Mouse (Mus musculus): Measurements from ENCODE around the gene Grip1. TPM values are rescaled to one million over a fixed set of nuclear protein-coding genes. Genes with fewer than 3 reads are reported as not detected.

Grip1 gene
- polyA plus RNA-seq, 1 experiment from 2014 or later = 9.8 TPM

DNA sequence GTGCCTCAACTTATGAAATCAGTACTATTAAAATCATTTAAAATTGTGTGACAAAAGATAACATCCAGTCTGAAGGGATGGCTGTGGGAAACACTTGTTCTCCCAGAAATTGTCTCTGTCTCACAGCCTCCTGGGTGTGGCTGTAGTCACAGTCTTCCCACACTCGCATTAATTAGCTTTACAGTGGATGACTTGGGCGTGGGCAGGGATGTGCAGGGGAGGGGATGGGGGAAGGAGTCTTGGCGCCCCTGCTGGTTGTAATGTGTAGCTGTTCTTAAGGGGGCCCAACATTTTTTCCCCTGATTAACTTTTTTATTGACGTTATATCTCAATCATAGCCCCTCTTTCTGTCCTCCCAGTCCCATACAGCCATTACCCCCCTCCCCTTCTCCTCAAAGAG lies 360.5 kb downstream of the Grip1 start:
- 78% methylated on average over 4 of the region's 4 CpGs for WGBS
- H3K9ac ChIP-seq (ENCODE audit: low read length) = no peak overlapping the region
- no peak for ATAC-seq (replicated peaks; ENCODE audit: low FRiP score)
- no peak overlapping the region for H3K4me2 ChIP-seq (ENCODE audit: low read depth, low read length, severe bottlenecking)
- H3K9me3 ChIP-seq (ENCODE audit: control insufficient read depth, low read length) = no peaks in the 10 kb centered on the region
- H3K27ac ChIP-seq (ENCODE audit: low read depth, low read length) = no peak overlapping the region
- peaks cover 3% of the 10 kb centered on the region; the same call in 1 of the 2 replicates for H3K4me1 ChIP-seq (replicated peaks; ENCODE audit: control insufficient read depth, insufficient read depth, low read length)
- H3K27me3 ChIP-seq (ENCODE audit: control insufficient read depth, insufficient read depth, low read length) = no peaks in the 10 kb centered on the region
- no peak overlapping the region for H3K4me3 ChIP-seq (ENCODE audit: low read depth, low read length)
- no peaks in the 10 kb centered on the region for H3K36me3 ChIP-seq (ENCODE audit: control insufficient read depth, insufficient read depth, low read length)
- no peak for DNase-seq (ENCODE audit: low spot score)

DNA sequence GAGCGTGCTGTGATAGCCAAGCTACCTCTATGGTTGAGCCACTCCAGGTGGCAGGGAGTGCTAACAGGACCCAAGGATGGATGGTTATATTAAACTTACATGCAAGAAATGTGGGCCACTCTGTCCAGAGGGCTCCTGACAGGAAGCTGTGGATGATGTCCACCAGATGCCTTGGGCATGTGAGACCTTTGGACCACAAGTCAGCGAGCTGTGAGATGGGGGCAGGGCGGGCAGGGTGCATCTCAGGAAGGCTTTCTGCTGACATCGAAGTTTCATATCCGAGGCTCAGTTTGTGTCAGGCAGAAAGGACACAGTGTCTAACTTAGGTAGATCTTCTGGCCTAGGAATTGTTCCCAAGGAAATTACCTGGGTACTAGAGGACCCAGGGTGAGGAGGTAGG lies 362.4 kb downstream of the Grip1 start:
- Histone ChIP-seq H3K9ac (ENCODE audit: low read length) (no peak overlapping the region), H3K4me1 (replicated peaks; ENCODE audit: control insufficient read depth, insufficient read depth, low read length) (peaks cover 9% of the 10 kb centered on the region; the same call in 1 of the 2 replicates), H3K36me3 (ENCODE audit: control insufficient read depth, insufficient read depth, low read length) (no peaks in the 10 kb centered on the region), H3K27ac (ENCODE audit: low read depth, low read length) (no peak overlapping the region), H3K9me3 (ENCODE audit: control insufficient read depth, low read length) (no peaks in the 10 kb centered on the region), H3K27me3 (ENCODE audit: control insufficient read depth, insufficient read depth, low read length) (no peaks in the 10 kb centered on the region), H3K4me2 (ENCODE audit: low read depth, low read length, severe bottlenecking) (no peak overlapping the region), H3K4me3 (ENCODE audit: low read depth, low read length) (no peak overlapping the region)
- 67% methylated on average over 5 of the region's 5 CpGs for WGBS
- DNase-seq (ENCODE audit: low spot score) (no peak), ATAC-seq (replicated peaks; ENCODE audit: low FRiP score) (no peak)

DNA sequence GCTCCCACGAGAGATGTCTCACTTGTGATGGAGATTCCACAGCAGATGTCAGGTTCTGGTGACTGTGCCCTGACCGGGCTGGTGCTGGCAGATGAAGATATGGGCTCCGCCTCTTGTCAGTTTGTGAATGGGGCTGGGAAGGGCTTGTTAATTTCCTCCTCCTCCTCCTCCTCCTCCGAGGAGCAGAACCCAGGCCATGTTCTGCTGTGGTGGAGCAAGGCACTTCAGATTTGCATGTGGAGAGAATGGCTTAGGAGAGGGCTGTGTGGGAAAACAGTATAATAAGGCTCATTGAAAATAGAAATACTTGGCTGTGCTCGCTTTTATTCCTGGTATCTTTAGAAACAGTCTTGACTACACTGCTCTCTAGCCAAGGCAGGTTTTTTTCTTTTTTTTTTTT lies 364.8 kb downstream of the Grip1 start:
- Histone ChIP-seq H3K27me3 (ENCODE audit: control insufficient read depth, insufficient read depth, low read length) (no peaks in the 10 kb centered on the region), H3K4me2 (ENCODE audit: low read depth, low read length, severe bottlenecking) (no peak overlapping the region), H3K27ac (ENCODE audit: low read depth, low read length) (no peak overlapping the region), H3K4me3 (ENCODE audit: low read depth, low read length) (no peak overlapping the region), H3K36me3 (ENCODE audit: control insufficient read depth, insufficient read depth, low read length) (no peaks in the 10 kb centered on the region), H3K9ac (ENCODE audit: low read length) (no peak overlapping the region), H3K9me3 (ENCODE audit: control insufficient read depth, low read length) (no peaks in the 10 kb centered on the region), H3K4me1 (replicated peaks; ENCODE audit: control insufficient read depth, insufficient read depth, low read length) (peaks cover 9% of the 10 kb centered on the region; the same call in 1 of the 2 replicates)
- ATAC-seq (replicated peaks; ENCODE audit: low FRiP score) = peak; percentile 48; the same call in 1 of the 2 replicates
- WGBS = 40% methylated on average over 5 of the region's 5 CpGs
- no peak for DNase-seq (ENCODE audit: low spot score)

DNA sequence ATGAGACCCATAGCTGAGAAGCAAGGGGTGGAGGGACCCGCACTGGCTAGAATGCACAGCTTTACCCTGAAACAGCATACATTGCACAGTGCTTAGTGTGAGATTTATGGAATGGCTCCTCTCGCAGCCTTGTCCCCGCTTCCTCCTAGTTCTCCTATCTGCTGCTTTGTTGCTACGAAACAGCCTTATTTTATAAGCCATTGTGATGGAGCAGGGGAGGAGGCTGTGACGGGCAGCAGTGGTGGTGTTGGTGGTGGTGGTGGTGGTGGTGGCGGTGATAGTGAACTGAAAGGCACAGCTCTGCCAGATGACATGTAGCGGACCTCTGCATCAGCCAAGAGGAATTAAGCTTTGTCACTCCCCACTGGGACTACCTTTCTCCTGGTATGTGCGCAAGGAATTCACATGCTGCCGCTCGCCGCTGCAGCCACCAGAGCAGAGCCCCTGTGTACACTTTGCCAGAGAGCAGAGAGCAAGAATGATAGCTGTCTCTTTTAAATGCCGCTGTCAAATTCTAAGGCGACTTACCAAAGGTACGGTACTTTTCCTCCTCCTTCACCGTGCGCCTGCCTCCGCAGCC lies 365.6 kb downstream of the Grip1 start:
- no peaks in the 10 kb centered on the region for H3K36me3 ChIP-seq (ENCODE audit: control insufficient read depth, insufficient read depth, low read length)
- no peak for DNase-seq (ENCODE audit: low spot score)
- H3K4me3 ChIP-seq (ENCODE audit: low read depth, low read length) = no peak overlapping the region; the same call in 1 of the 2 replicates
- H3K27me3 ChIP-seq (ENCODE audit: control insufficient read depth, insufficient read depth, low read length) = no peaks in the 10 kb centered on the region
- peaks cover 9% of the 10 kb centered on the region; the same call in 1 of the 2 replicates for H3K4me1 ChIP-seq (replicated peaks; ENCODE audit: control insufficient read depth, insufficient read depth, low read length)
- WGBS = 39% methylated on average over 17 of the region's 17 CpGs
- no peaks in the 10 kb centered on the region for H3K9me3 ChIP-seq (ENCODE audit: control insufficient read depth, low read length)
- peak overlapping the region; percentile 35 for H3K4me2 ChIP-seq (ENCODE audit: low read depth, low read length, severe bottlenecking)
- H3K9ac ChIP-seq (ENCODE audit: low read length) = peak overlapping the region; percentile 39; the same call in 1 of the 2 replicates
- H3K27ac ChIP-seq (ENCODE audit: low read depth, low read length) = peak overlapping the region; percentile 63
- 0 out of 2 replicates have a peak, but pooled peaks have one; percentile 39 for ATAC-seq (replicated peaks; ENCODE audit: low FRiP score)

DNA sequence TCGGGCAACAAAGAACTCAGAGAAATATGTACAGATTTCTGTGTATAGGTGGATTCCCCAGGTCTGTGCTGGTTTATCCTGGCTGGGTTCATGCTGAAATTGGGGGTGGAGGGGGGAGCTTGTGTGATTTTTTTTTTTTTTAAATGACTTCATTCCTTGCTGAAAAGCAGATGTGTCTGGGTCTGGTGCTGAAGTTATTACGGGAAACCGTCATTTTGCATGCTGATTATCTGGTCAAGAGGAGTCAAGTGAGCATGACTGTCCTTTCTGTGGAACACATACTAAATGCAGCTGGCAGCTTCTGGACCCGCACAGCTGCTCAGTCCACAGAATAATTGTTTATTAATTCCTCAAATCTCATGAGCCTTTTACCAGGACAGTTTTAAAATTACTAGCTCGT lies 366.1 kb downstream of the Grip1 start:
- Histone ChIP-seq H3K4me2 (ENCODE audit: low read depth, low read length, severe bottlenecking) (peak overlapping the region; percentile 35; the same call in 1 of the 2 replicates), H3K27ac (ENCODE audit: low read depth, low read length) (peak overlapping the region; percentile 63), H3K27me3 (ENCODE audit: control insufficient read depth, insufficient read depth, low read length) (no peaks in the 10 kb centered on the region), H3K9ac (ENCODE audit: low read length) (no peak overlapping the region; the same call in 1 of the 2 replicates), H3K4me1 (replicated peaks; ENCODE audit: control insufficient read depth, insufficient read depth, low read length) (peaks cover 9% of the 10 kb centered on the region; the same call in 1 of the 2 replicates), H3K9me3 (ENCODE audit: control insufficient read depth, low read length) (no peaks in the 10 kb centered on the region), H3K36me3 (ENCODE audit: control insufficient read depth, insufficient read depth, low read length) (no peaks in the 10 kb centered on the region), H3K4me3 (ENCODE audit: low read depth, low read length) (no peak overlapping the region)
- DNase-seq (ENCODE audit: low spot score) (no peak), ATAC-seq (replicated peaks; ENCODE audit: low FRiP score) (no peak)
- WGBS = 62% methylated on average over 5 of the region's 5 CpGs

DNA sequence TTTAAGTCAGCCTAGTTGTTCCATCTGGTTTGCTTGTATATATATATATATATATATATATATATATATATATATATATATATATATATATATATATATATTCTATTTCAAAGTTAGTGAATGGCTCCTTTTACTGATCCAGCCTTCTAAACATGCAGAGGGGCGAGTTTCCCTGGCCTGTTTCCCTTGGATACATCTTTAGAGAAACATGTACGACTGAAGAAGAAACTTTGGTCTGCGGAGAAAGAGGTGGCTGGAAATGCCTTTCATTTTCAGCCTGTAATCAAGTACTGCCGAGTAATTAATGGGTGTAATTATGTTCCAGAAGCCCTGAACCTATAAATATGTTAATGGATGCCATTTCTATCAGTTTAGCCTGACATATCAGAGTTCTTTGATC lies 366.8 kb downstream of the Grip1 start:
- no peak for DNase-seq (ENCODE audit: low spot score)
- Histone ChIP-seq H3K4me1 (replicated peaks; ENCODE audit: control insufficient read depth, insufficient read depth, low read length) (peaks cover 9% of the 10 kb centered on the region; the same call in 1 of the 2 replicates), H3K27ac (ENCODE audit: low read depth, low read length) (no peak overlapping the region), H3K4me2 (ENCODE audit: low read depth, low read length, severe bottlenecking) (no peak overlapping the region), H3K4me3 (ENCODE audit: low read depth, low read length) (no peak overlapping the region), H3K36me3 (ENCODE audit: control insufficient read depth, insufficient read depth, low read length) (no peaks in the 10 kb centered on the region), H3K9ac (ENCODE audit: low read length) (no peak overlapping the region), H3K9me3 (ENCODE audit: control insufficient read depth, low read length) (no peaks in the 10 kb centered on the region), H3K27me3 (ENCODE audit: control insufficient read depth, insufficient read depth, low read length) (no peaks in the 10 kb centered on the region)
- WGBS = 64% methylated on average over 4 of the region's 4 CpGs
- ATAC-seq (replicated peaks; ENCODE audit: low FRiP score) = no peak

DNA sequence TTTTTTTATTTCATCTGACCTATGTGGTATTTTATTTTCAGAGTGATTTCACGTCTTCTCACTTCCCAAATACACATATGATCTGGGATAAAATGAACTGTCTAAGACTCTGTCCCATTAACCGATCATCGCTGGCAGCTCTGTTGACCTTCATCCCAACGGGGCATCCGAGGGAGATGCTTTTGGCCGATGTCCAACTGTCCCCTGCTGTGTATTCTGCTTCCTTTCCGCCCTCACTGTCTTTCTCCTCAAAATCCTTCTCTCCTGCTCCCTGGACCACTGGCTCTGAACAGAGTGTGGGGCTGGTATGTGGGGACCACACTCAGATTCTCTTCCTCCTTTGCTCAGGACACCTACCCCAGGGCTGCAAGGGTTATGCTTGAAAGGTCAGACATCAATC lies 370.1 kb downstream of the Grip1 start:
- no peaks in the 10 kb centered on the region for H3K27me3 ChIP-seq (ENCODE audit: control insufficient read depth, insufficient read depth, low read length)
- no peak for ATAC-seq (replicated peaks; ENCODE audit: low FRiP score)
- H3K4me1 ChIP-seq (replicated peaks; ENCODE audit: control insufficient read depth, insufficient read depth, low read length) = peaks cover 6% of the 10 kb centered on the region; the same call in 1 of the 2 replicates
- no peak for DNase-seq (ENCODE audit: low spot score)
- H3K9ac ChIP-seq (ENCODE audit: low read length) = no peak overlapping the region
- no peak overlapping the region for H3K27ac ChIP-seq (ENCODE audit: low read depth, low read length)
- WGBS = 76% methylated on average over 7 of the region's 7 CpGs
- H3K4me3 ChIP-seq (ENCODE audit: low read depth, low read length) = no peak overlapping the region
- no peaks in the 10 kb centered on the region for H3K9me3 ChIP-seq (ENCODE audit: control insufficient read depth, low read length)
- H3K36me3 ChIP-seq (ENCODE audit: control insufficient read depth, insufficient read depth, low read length) = no peaks in the 10 kb centered on the region
- no peak overlapping the region for H3K4me2 ChIP-seq (ENCODE audit: low read depth, low read length, severe bottlenecking)

DNA sequence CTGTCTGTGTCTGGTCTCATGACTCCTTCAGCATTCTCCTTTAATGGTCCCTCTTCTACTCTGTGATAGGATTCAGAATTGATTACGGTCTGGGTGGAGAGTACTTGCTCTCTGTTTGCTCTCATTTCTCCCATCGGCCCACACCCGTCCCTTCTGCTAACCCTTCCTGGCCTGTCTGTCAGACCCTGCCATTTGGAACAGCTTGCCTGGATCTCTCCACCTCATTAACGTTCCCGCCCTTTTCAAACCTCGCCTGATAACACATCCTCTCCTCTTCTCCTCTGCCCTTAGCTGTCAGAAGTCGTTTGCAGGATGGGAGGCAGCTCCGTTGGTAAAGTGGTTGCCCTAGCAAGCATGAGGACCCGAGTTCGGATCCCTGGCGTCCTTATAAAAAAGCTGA lies 370.9 kb downstream of the Grip1 start:
- Histone ChIP-seq H3K4me2 (ENCODE audit: low read depth, low read length, severe bottlenecking) (no peak overlapping the region), H3K27ac (ENCODE audit: low read depth, low read length) (no peak overlapping the region), H3K9ac (ENCODE audit: low read length) (no peak overlapping the region), H3K9me3 (ENCODE audit: control insufficient read depth, low read length) (no peaks in the 10 kb centered on the region), H3K36me3 (ENCODE audit: control insufficient read depth, insufficient read depth, low read length) (no peaks in the 10 kb centered on the region), H3K4me3 (ENCODE audit: low read depth, low read length) (no peak overlapping the region), H3K27me3 (ENCODE audit: control insufficient read depth, insufficient read depth, low read length) (no peaks in the 10 kb centered on the region), H3K4me1 (replicated peaks; ENCODE audit: control insufficient read depth, insufficient read depth, low read length) (0 out of 2 replicates have a peak, but pooled peaks cover 2% of the 10 kb centered on the region)
- no peak for ATAC-seq (replicated peaks; ENCODE audit: low FRiP score)
- no peak for DNase-seq (ENCODE audit: low spot score)
- WGBS = 82% methylated on average over 11 of the region's 11 CpGs

DNA sequence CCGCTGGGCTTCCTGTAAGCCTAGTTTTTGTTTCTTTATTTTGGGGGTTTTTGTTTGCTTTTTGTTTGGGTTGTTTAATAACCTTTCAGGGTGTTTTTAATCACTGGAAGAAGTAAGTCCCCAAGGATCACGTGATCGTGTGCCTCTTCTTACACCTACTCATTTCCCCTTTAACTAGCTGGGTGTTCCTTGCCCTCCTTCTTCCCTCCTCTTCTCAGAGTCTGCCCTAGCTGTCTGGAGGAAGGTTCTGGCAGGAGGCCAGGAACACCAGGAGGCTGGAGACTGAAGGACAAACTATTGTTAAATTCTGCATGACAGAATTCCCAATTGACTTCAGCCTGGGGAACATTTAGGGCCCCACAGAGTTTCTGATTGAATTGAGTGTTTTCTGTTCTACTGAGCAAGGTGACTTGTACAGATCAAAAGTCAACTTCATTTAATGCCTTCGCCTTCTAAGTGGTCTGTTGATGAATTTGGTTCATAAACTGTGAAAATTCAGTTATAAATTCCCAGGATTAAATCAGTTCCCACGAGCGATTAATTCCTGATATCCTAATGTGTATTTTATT lies 376.8 kb downstream of the Grip1 start:
- Histone ChIP-seq H3K9ac (ENCODE audit: low read length) (no peak overlapping the region), H3K27me3 (ENCODE audit: control insufficient read depth, insufficient read depth, low read length) (no peaks in the 10 kb centered on the region), H3K4me2 (ENCODE audit: low read depth, low read length, severe bottlenecking) (no peak overlapping the region), H3K9me3 (ENCODE audit: control insufficient read depth, low read length) (peaks cover 6% of the 10 kb centered on the region; the same call in 1 of the 2 replicates), H3K4me3 (ENCODE audit: low read depth, low read length) (no peak overlapping the region), H3K27ac (ENCODE audit: low read depth, low read length) (no peak overlapping the region), H3K36me3 (ENCODE audit: control insufficient read depth, insufficient read depth, low read length) (no peaks in the 10 kb centered on the region), H3K4me1 (replicated peaks; ENCODE audit: control insufficient read depth, insufficient read depth, low read length) (no peaks in the 10 kb centered on the region)
- 73% methylated on average over 6 of the region's 6 CpGs for WGBS
- ATAC-seq (replicated peaks; ENCODE audit: low FRiP score) = no peak
- no peak for DNase-seq (ENCODE audit: low spot score)
